Mouse (Mus musculus): Measurements from ENCODE around the gene Oaz2. TPM values are rescaled to one million over a fixed set of nuclear protein-coding genes. Genes with fewer than 3 reads are reported as not detected.

Oaz2 gene
- polyA plus RNA-seq, 1 experiment, result 140 TPM

GRCm38 (mm10) chr9:65728588-65728987, 60.8 kb downstream of the Oaz2 start:
- Histone ChIP-seq H3K4me3 (no peak overlapping the region), H3K27me3 (ENCODE audit: control insufficient read depth, insufficient read depth, insufficient read length) (no peaks in the 10 kb centered on the region), H3K79me2 (ENCODE audit: control insufficient read depth, insufficient read depth) (peaks cover 27% of the 10 kb centered on the region), H3K4me2 (ENCODE audit: low read depth) (no peak overlapping the region), H3ac (ENCODE audit: control insufficient read depth, insufficient read length) (no peak overlapping the region), H3K36me3 (ENCODE audit: control insufficient read depth, insufficient read depth) (no peaks in the 10 kb centered on the region)
- TF ChIP-seq POLR2A (IDR thresholded peaks at IDR 0.05; ENCODE audit: insufficient read length, low read depth), result no peak
- TF ChIP-seq E2F4 (IDR thresholded peaks at IDR 0.05; ENCODE audit: insufficient read depth), result no peak
- TF ChIP-seq USF1 (IDR thresholded peaks at IDR 0.05; ENCODE audit: low read depth), result no peak
- no peak for TF ChIP-seq REST (IDR thresholded peaks at IDR 0.05; ENCODE audit: insufficient read depth, insufficient read length)
- TF ChIP-seq MAX (IDR thresholded peaks at IDR 0.05; ENCODE audit: low read depth), result no peak
- no peak for TF ChIP-seq TCF3 (IDR thresholded peaks at IDR 0.05; ENCODE audit: insufficient read length, low read depth)
- TF ChIP-seq MYOG (IDR thresholded peaks at IDR 0.05; ENCODE audit: control insufficient read depth in 1 of 3, insufficient read depth in 1 of 3, insufficient read length in 2 of 3, low read depth in 2 of 3), result no peak
- TF ChIP-seq TCF12 (IDR thresholded peaks at IDR 0.05; ENCODE audit: insufficient read depth, poor library complexity, severe bottlenecking), result no peak
- no peak for TF ChIP-seq POLR2AphosphoS2 (IDR thresholded peaks at IDR 0.05; ENCODE audit: insufficient read length, low read depth)
- TF ChIP-seq CEBPB (IDR thresholded peaks at IDR 0.05; ENCODE audit: insufficient read depth, poor library complexity, severe bottlenecking), result no peak
- TF ChIP-seq SRF (IDR thresholded peaks at IDR 0.05; ENCODE audit: control insufficient read depth, insufficient read length, low read depth), result no peak
- TF ChIP-seq MYOD1 (IDR thresholded peaks at IDR 0.05; ENCODE audit: control insufficient read depth in 1 of 3, insufficient read length in 2 of 3, low read depth in 2 of 3), result no peak

- no peak overlapping the region for H3K4me3 ChIP-seq
- no peaks in the 10 kb centered on the region for H3K27me3 ChIP-seq (ENCODE audit: control insufficient read depth, insufficient read depth, insufficient read length)
- peaks cover 5% of the 10 kb centered on the region for H3K79me2 ChIP-seq (ENCODE audit: control insufficient read depth, insufficient read depth)
- TF ChIP-seq POLR2A (IDR thresholded peaks at IDR 0.05; ENCODE audit: insufficient read length, low read depth), result no peak
- TF ChIP-seq E2F4 (IDR thresholded peaks at IDR 0.05; ENCODE audit: insufficient read depth), result no peak
- no peak for TF ChIP-seq USF1 (IDR thresholded peaks at IDR 0.05; ENCODE audit: low read depth)
- TF ChIP-seq POLR2AphosphoS2 (IDR thresholded peaks at IDR 0.05; ENCODE audit: insufficient read length, low read depth), result no peak
- TF ChIP-seq SRF (IDR thresholded peaks at IDR 0.05; ENCODE audit: control insufficient read depth, insufficient read length, low read depth), result no peak
- TF ChIP-seq MAX (IDR thresholded peaks at IDR 0.05; ENCODE audit: low read depth), result no peak
- TF ChIP-seq CEBPB (IDR thresholded peaks at IDR 0.05; ENCODE audit: insufficient read depth, poor library complexity, severe bottlenecking), result no peak
- TF ChIP-seq TCF12 (IDR thresholded peaks at IDR 0.05; ENCODE audit: insufficient read depth, poor library complexity, severe bottlenecking), result no peak
- TF ChIP-seq REST (IDR thresholded peaks at IDR 0.05; ENCODE audit: insufficient read depth, insufficient read length), result no peak
- no peak for TF ChIP-seq MYOD1 (IDR thresholded peaks at IDR 0.05; ENCODE audit: control insufficient read depth in 1 of 3, insufficient read length in 2 of 3, low read depth in 2 of 3)
- TF ChIP-seq MYOG (IDR thresholded peaks at IDR 0.05; ENCODE audit: control insufficient read depth in 1 of 3, insufficient read depth in 1 of 3, insufficient read length in 2 of 3, low read depth in 2 of 3), result no peak
- TF ChIP-seq TCF3 (IDR thresholded peaks at IDR 0.05; ENCODE audit: insufficient read length, low read depth), result no peak
- H3ac ChIP-seq (ENCODE audit: control insufficient read depth, insufficient read length), result no peak overlapping the region
- H3K4me2 ChIP-seq (ENCODE audit: low read depth), result no peak overlapping the region
- no peaks in the 10 kb centered on the region for H3K36me3 ChIP-seq (ENCODE audit: control insufficient read depth, insufficient read depth)
These were observed 67.1 kb downstream of the Oaz2 start for GRCm38 (mm10) chr9:65734931-65735330.

Other genes with a start within 250 kb of the Oaz2 start
- gene Slc51b, start 245.0 kb upstream of the Oaz2 start, polyA plus RNA-seq (2012; fragmentation: generic; extraction: Trizol), result not detected
- gene Mtfmt, start 232.2 kb upstream of the Oaz2 start, polyA plus RNA-seq (2012; fragmentation: generic; extraction: Trizol), result 6.3 TPM
- 101 TPM for gene Spg21, start 207.1 kb upstream of the Oaz2 start, polyA plus RNA-seq (2012; fragmentation: generic; extraction: Trizol)
- gene Ankdd1a, start 147.8 kb upstream of the Oaz2 start, polyA plus RNA-seq (2012; fragmentation: generic; extraction: Trizol), result 0.02 TPM
- 14.6 TPM for gene Plekho2, start 88.0 kb upstream of the Oaz2 start, polyA plus RNA-seq (2012; fragmentation: generic; extraction: Trizol)
- 6.9 TPM for gene Pif1, start 80.8 kb upstream of the Oaz2 start, polyA plus RNA-seq (2012; fragmentation: generic; extraction: Trizol)
- 32.1 TPM for gene Rbpms2, start 38.4 kb upstream of the Oaz2 start, polyA plus RNA-seq (2012; fragmentation: generic; extraction: Trizol)
- 11.1 TPM for gene Zfp609, start 159.6 kb downstream of the Oaz2 start, polyA plus RNA-seq (2012; fragmentation: generic; extraction: Trizol)
- gene Pclaf, start 222.2 kb downstream of the Oaz2 start, polyA plus RNA-seq (2012; fragmentation: generic; extraction: Trizol), result 29.0 TPM
- 9.0 TPM for gene Trip4, start 240.8 kb downstream of the Oaz2 start, polyA plus RNA-seq (2012; fragmentation: generic; extraction: Trizol)
- gene Csnk1g1, start 240.9 kb downstream of the Oaz2 start, polyA plus RNA-seq (2012; fragmentation: generic; extraction: Trizol), result 6.8 TPM